Mouse (Mus musculus): ENCODE measurements around the gene Pde7b.

Gene Pde7b

GRCm38 (mm10) chr10:20657316-20658081, 67.4 kb downstream of the Pde7b start:
- in situ Hi-C loops (cut with MboI, MseI), result loop anchor here (25.0 kb wide), 1 partner anchor 1845 kb away; no protein-coding TSS in a partner anchor

- in situ Hi-C loops (cut with MboI, MseI), result loop anchor here (25.0 kb wide), 1 partner anchor 1842 kb away; no protein-coding TSS in a partner anchor
Observed at GRCm38 (mm10) chr10:20654590-20654989, 70.3 kb downstream of the Pde7b start.

- in situ Hi-C loops (cut with MboI, MseI), result loop anchor here (25.0 kb wide), 1 partner anchor 1842 kb away; no protein-coding TSS in a partner anchor
Observed at GRCm38 (mm10) chr10:20654187-20654586, 70.7 kb downstream of the Pde7b start.

GRCm38 (mm10) chr10:20653299-20653698, 71.6 kb downstream of the Pde7b start:
- in situ Hi-C loops (cut with MboI, MseI), result loop anchor here (25.0 kb wide), 1 partner anchor 1841 kb away; no protein-coding TSS in a partner anchor

DNA sequence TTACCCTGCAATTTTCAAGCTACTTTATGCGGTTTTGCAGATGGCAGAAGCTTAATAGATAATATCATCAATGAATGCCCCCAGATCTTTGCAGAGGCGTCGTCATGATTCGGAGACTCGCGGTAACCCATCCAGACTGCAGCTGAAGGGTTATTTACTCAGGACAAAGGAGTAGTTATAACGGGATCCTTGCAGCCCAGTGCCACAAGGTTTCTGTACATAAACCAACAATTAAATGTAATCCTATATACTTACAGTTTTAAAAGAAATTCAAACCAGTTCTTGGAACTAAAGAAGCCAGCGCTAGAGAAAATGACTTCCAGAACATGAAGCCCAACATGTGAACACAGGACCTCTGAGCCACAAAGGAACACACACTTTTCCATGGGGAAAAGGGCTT, 88.5 kb downstream of the Pde7b start:
- in situ Hi-C loops (cut with MboI, MseI), result no loop called here

GRCm38 (mm10) chr10:20633085-20633415, 91.8 kb downstream of the Pde7b start:
- in situ Hi-C loops (cut with MboI, MseI), result no loop called here

- in situ Hi-C loops (cut with MboI, MseI), result no loop called here
Observed at GRCm38 (mm10) chr10:20632256-20633084, 92.4 kb downstream of the Pde7b start.

DNA sequence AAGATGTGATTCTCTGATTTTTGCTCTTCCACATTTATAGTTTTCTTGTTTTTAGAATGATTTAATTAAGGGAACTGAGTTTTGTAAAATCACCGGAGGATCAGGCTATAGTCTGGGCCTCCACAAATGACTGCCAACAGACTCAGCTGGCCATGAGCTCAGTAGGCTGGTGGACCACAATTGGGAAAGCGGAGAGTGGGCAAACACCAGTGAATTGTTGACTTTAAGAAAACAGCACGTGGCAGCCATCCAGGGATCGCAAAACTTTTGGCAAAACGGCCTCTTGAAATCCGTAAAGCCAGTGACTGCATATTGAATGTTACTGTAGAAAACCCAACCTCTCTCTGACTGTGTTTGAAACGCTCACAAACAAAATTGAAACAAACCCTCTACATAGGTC, 94.8 kb downstream of the Pde7b start:
- in situ Hi-C loops (cut with MboI, MseI), result no loop called here

GRCm38 (mm10) chr10:20625702-20626375, 99.0 kb downstream of the Pde7b start:
- in situ Hi-C loops (cut with MboI, MseI), result no loop called here

GRCm38 (mm10) chr10:20621661-20622454, 103.0 kb downstream of the Pde7b start:
- in situ Hi-C loops (cut with MboI, MseI), result no loop called here

DNA sequence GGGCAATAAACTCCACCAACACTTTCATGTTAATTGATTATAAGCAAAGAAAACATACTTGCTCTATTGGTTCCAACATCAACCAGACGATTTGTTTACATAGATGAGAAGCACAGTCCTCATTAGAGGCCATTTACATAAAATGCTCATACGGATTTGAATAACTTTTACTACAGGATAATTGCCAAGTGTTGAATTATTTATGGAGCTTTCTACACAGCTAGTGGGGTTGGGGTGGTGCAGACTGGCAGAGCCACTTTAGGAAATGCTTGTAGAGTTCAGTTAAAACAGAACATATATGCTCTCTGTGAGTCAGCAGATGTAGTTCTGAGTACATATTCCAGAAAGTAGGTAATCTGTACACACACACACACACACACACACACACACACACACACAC, 118.9 kb downstream of the Pde7b start:
- in situ Hi-C loops (cut with MboI, MseI), result no loop called here

GRCm38 (mm10) chr10:20595107-20595810, 129.6 kb downstream of the Pde7b start:
- in situ Hi-C loops (cut with MboI, MseI), result no loop called here

- in situ Hi-C loops (cut with MboI, MseI), result no loop called here
Observed at GRCm38 (mm10) chr10:20594015-20594414, 130.9 kb downstream of the Pde7b start.

- in situ Hi-C loops (cut with MboI, MseI), result no loop called here
Observed at GRCm38 (mm10) chr10:20590100-20590499, 134.8 kb downstream of the Pde7b start.

- in situ Hi-C loops (cut with MboI, MseI), result no loop called here
Observed at GRCm38 (mm10) chr10:20585959-20586358, 138.9 kb downstream of the Pde7b start.

- in situ Hi-C loops (cut with MboI, MseI), result no loop called here
Observed at GRCm38 (mm10) chr10:20575002-20575401, 149.9 kb downstream of the Pde7b start.

- in situ Hi-C loops (cut with MboI, MseI), result no loop called here
Observed at GRCm38 (mm10) chr10:20574414-20574813, 150.5 kb downstream of the Pde7b start.

DNA sequence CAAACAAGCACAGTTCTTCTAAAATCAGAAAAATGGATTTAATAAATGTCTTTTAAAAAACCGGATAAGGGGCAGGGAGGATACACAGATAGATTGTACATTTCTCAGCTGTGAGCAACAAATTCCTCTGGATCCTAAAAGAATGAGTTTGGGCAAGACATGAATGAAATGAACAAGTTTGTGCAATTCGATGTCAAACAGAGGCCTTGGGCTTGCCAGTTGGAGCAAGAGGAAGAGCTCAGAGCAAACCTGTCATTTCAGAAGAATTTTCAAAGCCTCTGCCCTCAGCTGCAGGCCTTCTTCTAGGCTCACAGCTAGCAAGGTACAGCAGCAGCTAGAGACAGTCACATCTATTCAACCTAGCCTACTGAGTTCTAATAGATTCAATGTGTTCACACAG, 153.4 kb downstream of the Pde7b start:
- in situ Hi-C loops (cut with MboI, MseI), result no loop called here

GRCm38 (mm10) chr10:20568630-20569029, 156.2 kb downstream of the Pde7b start:
- in situ Hi-C loops (cut with MboI, MseI), result no loop called here

- in situ Hi-C loops (cut with MboI, MseI), result no loop called here
Observed at GRCm38 (mm10) chr10:20567684-20568236, 157.1 kb downstream of the Pde7b start.

Measured in T-helper 2 cell (primary cell).